Mouse (Mus musculus): ENCODE measurements around the gene Nags. TPM values are rescaled to one million over a fixed set of nuclear protein-coding genes. Genes with fewer than 3 reads are reported as not detected.

Gene Nags
- polyA plus RNA-seq, 1 experiment from 2014 or later: 0.46 TPM

DNA sequence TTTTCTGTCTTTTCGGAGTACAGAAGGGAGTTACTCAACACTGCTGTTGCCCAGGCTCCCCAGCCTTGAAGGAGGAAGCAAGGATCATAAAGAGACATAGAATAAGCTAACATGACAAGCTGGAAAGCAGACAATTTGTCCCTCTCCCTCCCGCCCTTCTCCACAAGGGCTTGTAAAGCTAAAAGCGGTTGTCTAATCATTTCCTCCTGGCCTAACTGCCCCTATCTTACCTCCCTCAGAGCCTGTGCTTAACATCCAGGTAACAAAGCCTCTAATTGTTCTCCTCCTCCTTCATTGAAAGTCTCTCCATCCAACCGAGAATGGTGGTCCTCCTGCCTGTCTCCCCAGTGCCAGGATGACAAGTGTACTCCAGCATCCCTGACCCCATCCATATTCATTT, 45.5 kb downstream of the Nags start:
- no peak for ATAC-seq (ENCODE audit: borderline replicate concordance, extremely low read depth, low FRiP score, low TSS enrichment)
- Histone ChIP-seq H3K4me2 (peak overlapping the region; percentile 86), H3K36me3 (peaks cover 26% of the 10 kb centered on the region), H3K4me3 (peak overlapping the region; percentile 75; the same call in 1 of the 2 replicates), H3K9me3 (no peaks in the 10 kb centered on the region), H3K27me3 (no peaks in the 10 kb centered on the region), H3K4me1 (peaks cover 31% of the 10 kb centered on the region), H3K9ac (peak overlapping the region; percentile 71), H3K27ac (no peak overlapping the region)
- WGBS: 34% methylated on average over 4 of the region's 4 CpGs

DNA sequence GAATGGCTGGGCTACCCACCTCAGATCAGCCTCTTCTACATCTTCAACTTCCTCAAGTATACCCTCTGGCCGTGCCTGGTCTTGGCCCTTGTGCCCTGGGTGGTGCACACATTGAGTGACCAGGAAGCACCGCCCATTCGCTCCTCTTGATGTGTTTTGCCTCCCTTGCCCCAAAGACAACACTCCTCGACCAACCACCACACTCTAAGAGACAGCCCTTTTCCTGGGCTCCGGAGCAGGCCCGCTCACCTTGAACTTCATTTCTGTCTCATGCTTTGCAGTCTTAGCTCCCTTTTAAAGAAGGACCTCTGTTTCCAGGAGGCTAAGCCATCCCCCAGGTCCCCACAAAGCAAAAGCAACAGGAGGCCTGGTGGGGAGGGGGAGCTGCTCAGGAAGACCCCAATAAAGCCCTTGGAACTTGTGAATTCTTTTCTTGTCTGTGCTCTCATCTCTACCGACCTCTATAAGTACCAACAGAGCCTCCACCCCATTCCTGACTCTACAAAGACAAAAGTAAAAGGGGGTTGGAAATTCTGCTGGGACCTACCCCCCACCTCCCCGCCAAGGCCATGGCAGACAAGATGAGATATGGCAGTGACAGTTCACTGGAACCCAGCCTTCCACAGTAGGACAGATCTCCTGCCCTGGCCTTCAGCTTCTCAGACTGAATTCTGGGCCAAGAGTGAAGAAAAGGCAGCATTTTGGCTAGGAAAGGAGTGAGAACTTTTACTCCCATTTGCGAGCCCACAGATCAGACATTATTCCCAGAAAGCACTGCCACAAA, 48.5 kb downstream of the Nags start:
- H3K9ac ChIP-seq: no peak overlapping the region
- peaks cover 28% of the 10 kb centered on the region for H3K4me1 ChIP-seq
- H3K4me3 ChIP-seq: no peak overlapping the region
- WGBS: 82% methylated on average over 9 of the region's 9 CpGs
- H3K27ac ChIP-seq: no peak overlapping the region
- no peaks in the 10 kb centered on the region for H3K9me3 ChIP-seq
- H3K36me3 ChIP-seq: peaks cover 56% of the 10 kb centered on the region
- no peak for ATAC-seq (ENCODE audit: borderline replicate concordance, extremely low read depth, low FRiP score, low TSS enrichment)
- H3K4me2 ChIP-seq: no peak overlapping the region
- no peaks in the 10 kb centered on the region for H3K27me3 ChIP-seq

DNA sequence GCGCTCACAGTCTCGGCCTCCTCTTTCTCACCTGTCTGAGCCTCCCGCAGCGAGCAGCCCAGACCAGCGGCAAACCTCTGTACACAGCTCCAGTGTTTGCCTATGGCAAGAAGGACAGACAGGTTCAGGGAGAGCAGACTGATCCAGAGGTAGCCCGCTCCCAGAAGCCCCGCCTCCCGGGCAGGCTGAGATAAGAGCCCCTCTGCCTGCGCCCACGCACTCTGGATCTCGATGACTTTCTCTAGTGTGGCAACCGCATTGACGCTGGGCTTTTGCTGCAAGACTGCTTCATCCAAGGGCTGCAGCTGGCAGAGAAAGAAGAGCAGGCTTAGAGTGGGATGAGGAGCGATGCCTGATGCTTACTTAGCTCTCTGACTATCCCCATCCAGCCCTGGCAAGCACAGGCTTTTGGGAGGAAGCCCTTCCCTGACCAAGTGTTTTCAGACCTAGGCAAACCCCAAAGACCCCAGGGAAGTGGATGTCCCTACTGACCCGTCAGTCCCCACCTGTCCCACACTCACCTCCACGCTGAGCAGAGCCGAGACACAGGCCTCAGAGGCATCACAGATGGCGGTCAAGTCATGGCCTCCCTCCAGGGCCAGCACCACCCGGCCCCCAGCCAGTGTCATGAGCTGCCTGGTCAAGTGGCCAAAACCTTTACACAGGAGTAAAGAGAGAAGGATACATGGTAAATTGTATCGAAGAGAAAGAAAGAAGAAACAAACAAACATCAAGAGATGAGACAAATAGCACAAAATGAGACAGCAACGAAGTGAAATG, 50.9 kb downstream of the Nags start:
- no peak overlapping the region; the same call in 1 of the 2 replicates for H3K4me2 ChIP-seq
- H3K27ac ChIP-seq: 0 out of 2 replicates have a peak overlapping the region, but pooled peaks have one; percentile 18
- peaks cover 10% of the 10 kb centered on the region for H3K4me1 ChIP-seq
- no peak overlapping the region for H3K4me3 ChIP-seq
- H3K27me3 ChIP-seq: no peaks in the 10 kb centered on the region
- H3K9ac ChIP-seq: no peak overlapping the region
- 65% methylated on average over 21 of the region's 21 CpGs for WGBS
- ATAC-seq (ENCODE audit: borderline replicate concordance, extremely low read depth, low FRiP score, low TSS enrichment): peak; percentile 33; the same call in 1 of the 2 replicates
- no peaks in the 10 kb centered on the region for H3K9me3 ChIP-seq
- peaks cover 79% of the 10 kb centered on the region for H3K36me3 ChIP-seq

DNA sequence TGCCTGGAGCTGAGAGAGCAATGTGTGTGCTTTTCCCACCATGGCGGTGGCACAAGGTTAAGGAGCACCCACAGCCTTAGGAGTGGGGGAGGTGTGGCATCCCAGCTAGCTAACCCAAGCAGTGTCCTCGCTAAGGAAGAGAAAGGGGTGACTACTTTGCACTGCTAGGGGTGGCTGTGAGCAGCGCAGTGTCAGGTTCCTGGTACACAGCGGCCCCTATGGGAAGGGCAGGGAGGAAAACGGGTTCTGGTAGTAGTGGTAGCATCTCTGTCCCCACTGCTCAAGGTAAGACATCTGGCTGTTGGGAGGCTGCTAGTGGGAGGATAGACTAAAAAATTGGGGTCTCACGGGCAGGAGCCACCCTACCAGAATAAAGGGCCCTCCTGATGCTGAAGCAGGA, 52.9 kb downstream of the Nags start:
- Histone ChIP-seq H3K4me2 (no peak overlapping the region), H3K27ac (no peak overlapping the region), H3K9ac (no peak overlapping the region), H3K9me3 (no peaks in the 10 kb centered on the region), H3K4me1 (peaks cover 8% of the 10 kb centered on the region; the same call in 1 of the 2 replicates), H3K27me3 (no peaks in the 10 kb centered on the region), H3K36me3 (peaks cover 93% of the 10 kb centered on the region), H3K4me3 (no peak overlapping the region)
- no peak for ATAC-seq (ENCODE audit: borderline replicate concordance, extremely low read depth, low FRiP score, low TSS enrichment)
- 65% methylated on average over 6 of the region's 6 CpGs for WGBS

Other genes with a start within 250 kb of the Nags start
- 0.44 and 0.52 TPM in 2 replicates for gene Sost, start 178.5 kb upstream of the Nags start, polyA plus RNA-seq (2015; fragmentation: Nextera tagmentation; extraction: Ambion mirVana)
- not detected in 2 replicates for gene Cfap97d1, start 161.2 kb upstream of the Nags start, polyA plus RNA-seq (2015; fragmentation: Nextera tagmentation; extraction: Ambion mirVana)
- gene Dusp3, start 158.5 kb upstream of the Nags start, polyA plus RNA-seq (2015; fragmentation: Nextera tagmentation; extraction: Ambion mirVana): 18.8 and 20.0 TPM in 2 replicates
- 3.8 and 3.9 TPM in 2 replicates for gene Mpp3, start 117.1 kb upstream of the Nags start, polyA plus RNA-seq (2015; fragmentation: Nextera tagmentation; extraction: Ambion mirVana)
- gene Cd300lg, start 104.0 kb upstream of the Nags start, polyA plus RNA-seq (2015; fragmentation: Nextera tagmentation; extraction: Ambion mirVana): 0.59 and 0.63 TPM in 2 replicates
- 5.8 and 6.9 TPM in 2 replicates for gene Mpp2, start 57.0 kb upstream of the Nags start, polyA plus RNA-seq (2015; fragmentation: Nextera tagmentation; extraction: Ambion mirVana)
- gene Ppy, start 44.2 kb upstream of the Nags start, polyA plus RNA-seq (2015; fragmentation: Nextera tagmentation; extraction: Ambion mirVana): not detected in 2 replicates
- not detected in 2 replicates for gene Pyy, start 37.7 kb upstream of the Nags start, polyA plus RNA-seq (2015; fragmentation: Nextera tagmentation; extraction: Ambion mirVana)
- gene Tmem101, start 10.9 kb downstream of the Nags start, polyA plus RNA-seq (2015; fragmentation: Nextera tagmentation; extraction: Ambion mirVana): 31.9 and 36.5 TPM in 2 replicates
- gene Lsm12, start 39.8 kb downstream of the Nags start, polyA plus RNA-seq (2015; fragmentation: Nextera tagmentation; extraction: Ambion mirVana): 112 and 136 TPM in 2 replicates
- gene G6pc3, start 44.1 kb downstream of the Nags start, polyA plus RNA-seq (2015; fragmentation: Nextera tagmentation; extraction: Ambion mirVana): 31.5 and 33.3 TPM in 2 replicates
- gene Hdac5, start 84.7 kb downstream of the Nags start, polyA plus RNA-seq (2015; fragmentation: Nextera tagmentation; extraction: Ambion mirVana): 71.3 and 76.7 TPM in 2 replicates
- gene BC030867, start 103.4 kb downstream of the Nags start, polyA plus RNA-seq (2015; fragmentation: Nextera tagmentation; extraction: Ambion mirVana): 19.9 and 20.4 TPM in 2 replicates
- 0.09 and 0.10 TPM in 2 replicates for gene Asb16, start 123.2 kb downstream of the Nags start, polyA plus RNA-seq (2015; fragmentation: Nextera tagmentation; extraction: Ambion mirVana)
- gene Tmub2, start 139.4 kb downstream of the Nags start, polyA plus RNA-seq (2015; fragmentation: Nextera tagmentation; extraction: Ambion mirVana): 48.7 and 51.4 TPM in 2 replicates
- gene Atxn7l3, start 151.1 kb downstream of the Nags start, polyA plus RNA-seq (2015; fragmentation: Nextera tagmentation; extraction: Ambion mirVana): 13.3 and 13.6 TPM in 2 replicates
- 83.5 and 86.1 TPM in 2 replicates for gene Ubtf, start 174.2 kb downstream of the Nags start, polyA plus RNA-seq (2015; fragmentation: Nextera tagmentation; extraction: Ambion mirVana)
- gene Slc4a1, start 220.7 kb downstream of the Nags start, polyA plus RNA-seq (2015; fragmentation: Nextera tagmentation; extraction: Ambion mirVana): 10.1 and 14.0 TPM in 2 replicates
- 1.6 and 2.0 TPM in 2 replicates for gene Rundc3a, start 247.9 kb downstream of the Nags start, polyA plus RNA-seq (2015; fragmentation: Nextera tagmentation; extraction: Ambion mirVana)